Mouse (Mus musculus): ENCODE data around the gene Cd47.

DNA sequence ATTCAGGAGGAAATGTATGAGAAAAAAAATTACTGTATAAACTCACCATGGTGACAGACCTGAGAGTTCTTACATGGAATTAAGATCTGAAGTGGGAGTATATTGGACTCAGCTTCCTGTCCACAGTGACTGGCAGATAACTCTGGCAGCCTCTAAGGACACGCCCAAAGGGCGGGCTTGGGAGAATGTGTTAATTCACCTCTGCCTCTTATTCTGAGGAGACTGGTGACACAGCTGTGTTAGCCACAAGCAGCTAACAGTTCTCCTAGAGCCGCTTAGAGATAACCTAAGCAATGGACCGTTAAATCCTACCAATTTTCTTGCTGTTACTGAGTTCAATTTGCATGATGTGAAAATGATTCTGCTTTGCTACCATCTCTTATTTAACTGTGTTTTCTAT lies 107.0 kb downstream of the Cd47 start:
- TF ChIP-seq CTCF (IDR thresholded peaks at IDR 0.05; ENCODE audit: low read depth) (no peak), EP300 (IDR thresholded peaks at IDR 0.05; ENCODE audit: low read depth) (no peak)

Data from heart, postnatal 0 days (tissue).